8 mouse cellular contexts compared by ENCODE assay signal in genomic region chr6:88065116-88065515, GRCm38 (mm10). TPM values are rescaled to one million over a fixed set of nuclear protein-coding genes. Genes with fewer than 3 reads are reported as not detected.
DNase-seq lines count a peak whose midpoint lies in the region; ATAC-seq and TF ChIP-seq lines count a peak whose summit lies in the region.
"Had no signal": no experiment of that assay in that cellular context is flagged by ENCODE, and none has a peak within 500 bp of the region (broad histone marks: within the 10 kb centered on the region; RNA-seq: fewer than 3 reads in every experiment).

No protein-coding gene starts in this region.

- H3K27me3 ChIP-seq in stomach, embryonic 15.5 days (replicated peaks) = no peaks in the 10 kb centered on the region
- no peaks in the 10 kb centered on the region for H3K27me3 ChIP-seq in stomach, postnatal 0 days (ENCODE audit: control insufficient read depth, insufficient read depth, low read length)
- H3K27me3 ChIP-seq in hindbrain, embryonic 14.5 days (ENCODE audit: control insufficient read depth, insufficient read depth, low read length) = no peaks in the 10 kb centered on the region

- H3K27ac ChIP-seq in stomach, embryonic 15.5 days = peak overlapping the region; percentile 67; the same call in 1 of the 2 replicates
- H3K27ac ChIP-seq in stomach, postnatal 0 days (replicated peaks) = no peak overlapping the region
- H3K27ac ChIP-seq in hindbrain, embryonic 14.5 days = no peak overlapping the region
- H3K27ac ChIP-seq: neural tube, embryonic 13.5 days had no signal

- no peak overlapping the region for H3K4me3 ChIP-seq in stomach, embryonic 15.5 days (replicated peaks)
- H3K4me3 ChIP-seq in stomach, postnatal 0 days (ENCODE audit: low read depth, low read length) = no peak overlapping the region
- H3K4me3 ChIP-seq in hindbrain, embryonic 14.5 days (replicated peaks; ENCODE audit: low read length) = no peak overlapping the region
- H3K4me3 ChIP-seq: neural tube, embryonic 13.5 days had no signal

- H3K36me3 ChIP-seq in stomach, embryonic 15.5 days = no peaks in the 10 kb centered on the region
- no peaks in the 10 kb centered on the region for H3K36me3 ChIP-seq in stomach, postnatal 0 days (ENCODE audit: control insufficient read depth, insufficient read depth, low read length)
- H3K36me3 ChIP-seq in hindbrain, embryonic 14.5 days (replicated peaks; ENCODE audit: control insufficient read depth, insufficient read depth) = no peaks in the 10 kb centered on the region
- H3K36me3 ChIP-seq: neural tube, embryonic 13.5 days had no signal

- no peak for TF ChIP-seq EP300 in stomach, postnatal 0 days (optimal IDR thresholded peaks at IDR 0.05)

- no peak for DNase-seq in stomach, postnatal 0 days (ENCODE audit: low spot score)
- peak; percentile 57 for DNase-seq in gastrocnemius, postnatal 25 days
- DNase-seq in kidney, adult 9 months = peak; percentile 73
- peak; percentile 77 for DNase-seq in lung, postnatal 25 days (ENCODE audit: low spot score)
- no peak for DNase-seq in c-Kit-positive CD71-positive TER-119-positive erythroid progenitor cells, embryonic 14.5 days (ENCODE audit: low spot score)
- DNase-seq in hindbrain, embryonic 14.5 days (ENCODE audit: low spot score) = no peak

- no peaks in the 10 kb centered on the region for H3K9me3 ChIP-seq in stomach, embryonic 15.5 days
- H3K9me3 ChIP-seq in stomach, postnatal 0 days (ENCODE audit: control insufficient read depth, low read length) = no peaks in the 10 kb centered on the region
- H3K9me3 ChIP-seq in hindbrain, embryonic 14.5 days (ENCODE audit: control insufficient read depth, low read length) = no peaks in the 10 kb centered on the region
- H3K9me3 ChIP-seq: neural tube, embryonic 13.5 days had no signal

- no peak overlapping the region for H3K9ac ChIP-seq in stomach, embryonic 15.5 days
- H3K9ac ChIP-seq in stomach, postnatal 0 days (ENCODE audit: low read length) = no peak overlapping the region
- H3K9ac ChIP-seq in hindbrain, embryonic 14.5 days = no peak overlapping the region
- H3K9ac ChIP-seq: neural tube, embryonic 13.5 days had no signal

- WGBS in stomach, embryonic 15.5 days = 55% methylated on average over 4 of the region's 4 CpGs
- 42% methylated on average over 4 of the region's 4 CpGs for WGBS in stomach, postnatal 0 days
- WGBS in hindbrain, embryonic 14.5 days = 52% methylated on average over 4 of the region's 4 CpGs

- no peaks in the 10 kb centered on the region for H3K4me1 ChIP-seq in stomach, embryonic 15.5 days
- no peaks in the 10 kb centered on the region for H3K4me1 ChIP-seq in stomach, postnatal 0 days (replicated peaks; ENCODE audit: control insufficient read depth, insufficient read depth)
- no peaks in the 10 kb centered on the region for H3K4me1 ChIP-seq in hindbrain, embryonic 14.5 days (replicated peaks; ENCODE audit: control insufficient read depth, insufficient read depth, low read length)
- H3K4me1 ChIP-seq: neural tube, embryonic 13.5 days had no signal

- no peak for ATAC-seq in stomach, embryonic 15.5 days (ENCODE audit: insufficient read depth, low FRiP score, low read depth)
- no peak for ATAC-seq in stomach, postnatal 0 days (ENCODE audit: low FRiP score, low TSS enrichment)
- ATAC-seq in hindbrain, embryonic 14.5 days (ENCODE audit: low FRiP score) = no peak

- H3K4me2 ChIP-seq in stomach, embryonic 15.5 days = no peak overlapping the region
- H3K4me2 ChIP-seq in stomach, postnatal 0 days (replicated peaks; ENCODE audit: low read depth) = no peak overlapping the region
- H3K4me2 ChIP-seq in hindbrain, embryonic 14.5 days (replicated peaks) = no peak overlapping the region
- H3K4me2 ChIP-seq: neural tube, embryonic 13.5 days had no signal

- no peak for TF ChIP-seq CTCF in stomach, postnatal 0 days (IDR thresholded peaks at IDR 0.05; ENCODE audit: low read depth)

RNA-seq across cellular contexts. Expression of gene Rpn1, which starts 19.2 kb away (rescaled TPM):
- polyA plus RNA-seq in stomach, embryonic 15.5 days (2015; fragmentation: Nextera tagmentation; extraction: Ambion mirVana) = 387 and 458 TPM in 2 replicates
- 265 and 266 TPM in 2 replicates for polyA plus RNA-seq in stomach, postnatal 0 days (2015; fragmentation: Nextera tagmentation; extraction: Ambion mirVana)
- total RNA-seq in gastrocnemius, postnatal 25 days (2021) = 10 to 100 TPM; 67.1 to 71.0 TPM
- polyA plus RNA-seq in hindbrain, embryonic 14.5 days (2014; fragmentation: Nextera tagmentation; extraction: Ambion mirVana) = 301 and 339 TPM in 2 replicates

RNA-seq across cellular contexts. Expression of gene Rab7, which starts 20.0 kb away (rescaled TPM):
- 212 and 228 TPM in 2 replicates for polyA plus RNA-seq in stomach, embryonic 15.5 days (2015; fragmentation: Nextera tagmentation; extraction: Ambion mirVana)
- 179 and 198 TPM in 2 replicates for polyA plus RNA-seq in stomach, postnatal 0 days (2015; fragmentation: Nextera tagmentation; extraction: Ambion mirVana)
- 100 to 1,000 TPM; 265 to 292 TPM for total RNA-seq in gastrocnemius, postnatal 25 days (2021)
- 377 and 427 TPM in 2 replicates for polyA plus RNA-seq in hindbrain, embryonic 14.5 days (2014; fragmentation: Nextera tagmentation; extraction: Ambion mirVana)

Comparison
In these comparisons a context has a peak if more than half of its experiments do, and no peak if none do; other contexts are left out.
1. DNase-seq: peak in gastrocnemius, postnatal 25 days (single experiment), kidney, adult 9 months (single experiment) and lung, postnatal 25 days (single experiment); none in stomach, postnatal 0 days (single experiment), c-Kit-positive CD71-positive TER-119-positive erythroid progenitor cells, embryonic 14.5 days (single experiment) and hindbrain, embryonic 14.5 days (single experiment).